ENCODE assay signal across 22 mouse cellular contexts in the genomic region with DNA sequence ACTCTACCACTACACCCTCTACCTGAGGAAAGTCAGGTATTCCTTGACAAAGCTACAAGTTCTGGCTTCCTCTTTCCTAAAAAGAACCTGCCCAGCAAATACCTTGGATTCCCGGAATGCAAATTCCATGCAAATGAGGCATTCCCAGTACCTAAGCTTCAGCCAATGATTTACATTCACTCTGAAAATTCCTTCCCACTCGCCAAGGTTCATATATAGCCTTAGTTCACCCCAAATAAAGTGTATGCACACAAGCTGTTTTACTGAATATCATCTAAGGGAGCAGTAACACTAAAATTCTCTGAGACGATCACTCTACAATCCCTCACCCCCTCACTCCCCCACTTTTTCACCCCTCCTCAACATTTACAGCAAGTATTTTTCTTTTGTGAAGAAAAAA. TPM values are rescaled to one million over a fixed set of nuclear protein-coding genes. Genes with fewer than 3 reads are reported as not detected.
"Had no signal": no experiment of that assay in that cellular context is flagged by ENCODE, and none has a peak within 500 bp of the region (broad histone marks: within the 10 kb centered on the region; RNA-seq: fewer than 3 reads in every experiment).

No protein-coding gene starts in this region.

- H3K4me2 ChIP-seq: lung, embryonic 15.5 days; midbrain, embryonic 11.5 days; midbrain, embryonic 13.5 days; midbrain, embryonic 15.5 days; neural tube, embryonic 12.5 days; stomach, embryonic 15.5 days had no signal

- H3K27ac ChIP-seq: lung, embryonic 15.5 days; macrophage; midbrain, embryonic 13.5 days; midbrain, embryonic 15.5 days; neural tube, embryonic 12.5 days; stomach, embryonic 15.5 days; stomach, postnatal 0 days had no signal

- H3K36me3 ChIP-seq: lung, embryonic 15.5 days; midbrain, embryonic 13.5 days; midbrain, embryonic 15.5 days; neural tube, embryonic 12.5 days; stomach, embryonic 15.5 days had no signal

- H3K4me3 ChIP-seq: lung, embryonic 15.5 days; megakaryocyte, embryonic 14.5 days; midbrain, embryonic 13.5 days; midbrain, embryonic 15.5 days; neural tube, embryonic 12.5 days; stomach, embryonic 15.5 days had no signal

- H3K9ac ChIP-seq: liver, postnatal 0 days; lung, embryonic 15.5 days; midbrain, embryonic 13.5 days; midbrain, embryonic 15.5 days; neural tube, embryonic 12.5 days; stomach, embryonic 15.5 days had no signal

- DNase-seq: liver, postnatal 0 days; lung, adult 2 months; lung, postnatal 14 days; lung, postnatal 36 days; right cerebral cortex, postnatal 14 days; thymus, adult 18-20 months; thymus, postnatal 14 days; thymus, postnatal 36 days had no signal

- ATAC-seq: liver, postnatal 0 days; lung, postnatal 0 days; midbrain, embryonic 13.5 days; midbrain, embryonic 15.5 days had no signal

- H3K27me3 ChIP-seq: lung, embryonic 15.5 days; megakaryocyte, embryonic 14.5 days; midbrain, embryonic 13.5 days; midbrain, embryonic 15.5 days; neural tube, embryonic 12.5 days; stomach, embryonic 15.5 days had no signal

- H3K4me1 ChIP-seq: lung, embryonic 15.5 days; megakaryocyte, embryonic 14.5 days; stomach, embryonic 15.5 days had no signal

- H3K9me3 ChIP-seq: lung, embryonic 15.5 days; megakaryocyte, embryonic 14.5 days; midbrain, embryonic 13.5 days; midbrain, embryonic 15.5 days; neural tube, embryonic 12.5 days; stomach, embryonic 15.5 days had no signal

RNA-seq across cellular contexts. Expression of a gene that starts 15.4 kb away (rescaled TPM):
- total RNA-seq: megakaryocyte progenitor cell, adult 5-6 weeks; neutrophil, adult 5-6 weeks had no signal
- polyA plus RNA-seq: lung, postnatal 0 days; macrophage; midbrain, embryonic 11.5 days; midbrain, embryonic 13.5 days; spleen, adult 2 months; thymus, postnatal 0 days had no signal
